Mouse (Mus musculus): Measurements from ENCODE around the gene Igf1r.
A peak's percentile ranks its signal among the peaks of the same experiment; 100 is the strongest.

Gene Igf1r

GRCm38 (mm10) chr7:68010168-68010567 lies 57.5 kb downstream of the Igf1r start:
- no peak for DNase-seq (ENCODE audit: low spot score)

- no peak for DNase-seq (ENCODE audit: low spot score)
Measured at GRCm38 (mm10) chr7:68010802-68011201, 58.2 kb downstream of the Igf1r start.

GRCm38 (mm10) chr7:68011385-68012122 lies 58.9 kb downstream of the Igf1r start:
- DNase-seq (ENCODE audit: low spot score): no peak

GRCm38 (mm10) chr7:68012123-68012474 lies 59.5 kb downstream of the Igf1r start:
- DNase-seq (ENCODE audit: low spot score): no peak

- DNase-seq (ENCODE audit: low spot score): no peak
Measured at GRCm38 (mm10) chr7:68014495-68014894, 61.9 kb downstream of the Igf1r start.

- DNase-seq (ENCODE audit: low spot score): peak; percentile 33
Measured at GRCm38 (mm10) chr7:68015404-68015803, 62.8 kb downstream of the Igf1r start.

GRCm38 (mm10) chr7:68018038-68018437 lies 65.4 kb downstream of the Igf1r start:
- DNase-seq (ENCODE audit: low spot score): no peak

GRCm38 (mm10) chr7:68020556-68020955 lies 67.9 kb downstream of the Igf1r start:
- DNase-seq (ENCODE audit: low spot score): peak; percentile 8

GRCm38 (mm10) chr7:68021741-68022140 lies 69.1 kb downstream of the Igf1r start:
- DNase-seq (ENCODE audit: low spot score): peak; percentile 72

- DNase-seq (ENCODE audit: low spot score): no peak
Measured at GRCm38 (mm10) chr7:68022188-68022587, 69.6 kb downstream of the Igf1r start.

- DNase-seq (ENCODE audit: low spot score): no peak
Measured at GRCm38 (mm10) chr7:68023882-68024281, 71.3 kb downstream of the Igf1r start.

GRCm38 (mm10) chr7:68024625-68025024 lies 72.0 kb downstream of the Igf1r start:
- peak; percentile 16 for DNase-seq (ENCODE audit: low spot score)

- DNase-seq (ENCODE audit: low spot score): no peak
Measured at GRCm38 (mm10) chr7:68025396-68025795, 72.8 kb downstream of the Igf1r start.

GRCm38 (mm10) chr7:68026076-68026475 lies 73.4 kb downstream of the Igf1r start:
- DNase-seq (ENCODE audit: low spot score): no peak

GRCm38 (mm10) chr7:68028167-68028566 lies 75.5 kb downstream of the Igf1r start:
- DNase-seq (ENCODE audit: low spot score): no peak

GRCm38 (mm10) chr7:68030846-68031245 lies 78.2 kb downstream of the Igf1r start:
- peak; percentile 29 for DNase-seq (ENCODE audit: low spot score)

- DNase-seq (ENCODE audit: low spot score): no peak
Measured at GRCm38 (mm10) chr7:68036527-68036926, 83.9 kb downstream of the Igf1r start.

GRCm38 (mm10) chr7:68038846-68039245 lies 86.2 kb downstream of the Igf1r start:
- DNase-seq (ENCODE audit: low spot score): no peak

- no peak for DNase-seq (ENCODE audit: low spot score)
Measured at GRCm38 (mm10) chr7:68039550-68039949, 86.9 kb downstream of the Igf1r start.

- DNase-seq (ENCODE audit: low spot score): no peak
Measured at GRCm38 (mm10) chr7:68044621-68045020, 92.0 kb downstream of the Igf1r start.

GRCm38 (mm10) chr7:68047152-68047551 lies 94.5 kb downstream of the Igf1r start:
- no peak for DNase-seq (ENCODE audit: low spot score)

GRCm38 (mm10) chr7:68048532-68048931 lies 95.9 kb downstream of the Igf1r start:
- no peak for DNase-seq (ENCODE audit: low spot score)

GRCm38 (mm10) chr7:68049048-68049447 lies 96.4 kb downstream of the Igf1r start:
- DNase-seq (ENCODE audit: low spot score): no peak

- DNase-seq (ENCODE audit: low spot score): no peak
Measured at GRCm38 (mm10) chr7:68053002-68053624, 100.5 kb downstream of the Igf1r start.
